Mouse (Mus musculus) layer of hippocampus, adult 2 months (tissue): ENCODE results near the gene Kras. TPM values are rescaled to one million over a fixed set of nuclear protein-coding genes. Genes with fewer than 3 reads are reported as not detected.

ENCODE experiments used
- DNase-seq, 2 experiments: peaks; one replicate each; pipeline ENCODE4 v3.0.0; 2022; ENCODE audit warnings: low spot score in 2 of 2
- H3K27ac ChIP-seq: fragments of 200-600 bp; 2 replicates; pipeline ENCODE4 v1.8.1; 2022
- H3K4me3 ChIP-seq: fragments of 200-600 bp; 2 replicates; pipeline ENCODE4 v1.8.1; 2022; ENCODE audit warnings: mild to moderate bottlenecking
- CTCF ChIP-seq: fragments of 200-600 bp; conservative IDR thresholded peaks from 2 replicates; pipeline ENCODE4 v1.8.1; 2022; ENCODE audit warnings: antibody characterized with exemption, mild to moderate bottlenecking, moderate library complexity
- long read RNA-seq, 2 experiments: library from polyadenylated mRNA; stranded (forward); transcript quantifications; one replicate each; pipeline ENCODE4 v2.0.0; 2021; ENCODE audit warnings: borderline mapping rate in 2 of 2
- total RNA-seq, 2 experiments: library from RNA; stranded (reverse); gene quantifications; 2 replicates each; pipeline ENCODE4 v1.2.3; 2021

Kras gene
- total RNA-seq: 10 to 100 TPM; 69.7 to 73.6 TPM
- long read RNA-seq, experiment 1, full-length matches to known transcripts: 84 of 92 reads
- long read RNA-seq, experiment 1, partial matches to known transcripts: 0 of 92 reads
- long read RNA-seq, experiment 1, other reads (novel, unspliced or antisense): 8 of 92 reads
- long read RNA-seq, experiment 2, full-length matches to known transcripts: 95 of 104 reads
- long read RNA-seq, experiment 2, partial matches to known transcripts: 1 of 104 reads
- long read RNA-seq, experiment 2, other reads (novel, unspliced or antisense): 8 of 104 reads

DNA sequence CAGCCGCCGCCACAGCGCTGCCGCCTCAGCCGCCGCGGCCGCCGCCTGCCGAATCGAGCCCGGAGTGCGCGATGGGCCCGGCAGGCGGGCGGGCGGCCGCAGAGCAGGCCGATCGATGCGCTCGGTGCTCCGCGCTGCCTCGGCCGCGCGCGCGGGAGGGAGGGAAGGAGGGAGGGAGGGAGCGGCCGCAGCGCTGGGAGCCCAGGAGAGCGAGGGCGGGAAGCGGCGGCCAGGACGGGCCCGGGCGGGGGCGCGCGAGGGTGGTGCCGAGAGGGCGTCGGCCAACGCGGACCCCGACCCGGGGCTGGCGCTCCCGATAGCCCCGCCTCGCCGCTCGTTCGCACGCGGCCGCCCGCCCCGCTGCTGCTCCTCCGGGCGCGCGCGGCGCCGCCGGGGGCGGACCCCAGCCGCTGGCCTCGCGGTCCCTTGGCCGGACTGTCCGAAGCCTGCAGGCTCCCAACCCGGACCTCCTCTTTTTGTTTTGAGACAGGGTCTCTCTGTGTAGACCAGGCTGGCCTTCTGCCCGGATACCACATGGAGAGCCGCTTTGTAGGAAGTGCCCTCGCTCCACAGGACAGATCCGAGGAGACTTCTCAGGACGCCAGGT is at the start of gene Kras:
Gene Kras (minus strand): TSS at position 55 of the 607 bp plus-strand sequence.
- peak; percentile 82 to 91 for DNase-seq
- no peak for TF ChIP-seq CTCF
- Histone ChIP-seq H3K27ac (peak within 1 kb of the TSS; percentile 86), H3K4me3 (peak within 1 kb of the TSS; percentile 87)

DNA sequence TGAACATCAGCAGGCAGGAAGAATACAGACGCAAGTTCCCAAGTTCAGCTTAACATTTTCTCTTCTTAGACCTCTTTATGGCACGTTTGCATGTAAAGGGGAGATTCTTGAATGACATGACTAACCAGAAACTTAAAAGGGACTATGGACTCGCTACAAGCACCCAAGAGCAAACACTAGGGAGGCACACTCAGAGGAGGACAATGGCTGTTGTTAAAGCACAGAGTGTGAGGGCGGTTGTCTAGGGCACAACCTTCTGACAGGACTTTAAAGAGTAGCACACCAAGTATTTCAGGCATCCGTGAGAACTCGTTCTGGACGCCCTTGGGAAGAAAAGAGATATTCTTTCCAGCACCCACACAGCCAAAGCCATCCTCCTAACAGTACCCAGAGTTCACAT is 47.6 kb upstream of the Kras start:
- Histone ChIP-seq H3K4me3 (no peak overlapping the region), H3K27ac (no peak overlapping the region)
- no peak for TF ChIP-seq CTCF
- no peak for DNase-seq

DNA sequence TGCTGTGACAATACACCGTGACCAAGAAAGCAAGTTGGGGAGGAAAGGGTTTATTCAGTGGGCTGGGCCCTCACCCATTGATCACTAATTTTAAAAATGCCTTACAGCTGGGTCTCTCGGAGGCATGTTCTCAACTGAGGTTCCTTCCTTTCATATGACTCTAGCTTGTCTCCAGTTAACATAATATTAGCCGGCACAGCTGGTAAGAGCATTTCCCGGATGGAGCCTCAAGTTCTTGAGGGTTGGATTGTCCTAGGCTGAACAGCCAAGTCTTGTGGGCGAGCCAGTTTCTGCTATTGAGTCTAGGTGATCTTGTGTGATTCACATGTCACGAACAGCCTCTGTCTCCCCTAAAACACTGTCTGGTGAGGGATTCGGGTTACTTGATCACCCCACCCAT is 46.9 kb upstream of the Kras start:
- Histone ChIP-seq H3K27ac (no peak overlapping the region), H3K4me3 (no peak overlapping the region)
- no peak for TF ChIP-seq CTCF
- no peak for DNase-seq

DNA sequence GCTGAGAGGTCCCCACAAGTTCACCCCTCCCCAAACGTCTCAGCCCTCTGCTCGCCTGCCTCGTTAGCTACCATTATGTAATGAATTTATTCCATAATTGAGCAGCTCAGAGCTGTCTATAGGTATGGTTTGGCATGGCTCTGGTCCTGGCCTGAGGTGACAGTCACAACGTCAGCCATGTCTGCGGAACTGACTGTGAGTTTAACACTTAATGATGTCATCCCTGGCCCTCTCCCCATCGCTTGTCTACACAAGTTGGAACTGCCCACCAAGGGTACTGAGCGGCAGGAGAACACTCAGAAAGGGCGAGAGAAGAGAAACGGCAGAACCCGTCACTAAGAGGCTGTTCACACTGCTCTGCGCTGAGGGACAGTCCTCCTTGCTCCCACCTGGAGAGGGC is 45.1 kb upstream of the Kras start:
- no peak for TF ChIP-seq CTCF
- Histone ChIP-seq H3K4me3 (no peak overlapping the region), H3K27ac (no peak overlapping the region)
- no peak for DNase-seq

DNA sequence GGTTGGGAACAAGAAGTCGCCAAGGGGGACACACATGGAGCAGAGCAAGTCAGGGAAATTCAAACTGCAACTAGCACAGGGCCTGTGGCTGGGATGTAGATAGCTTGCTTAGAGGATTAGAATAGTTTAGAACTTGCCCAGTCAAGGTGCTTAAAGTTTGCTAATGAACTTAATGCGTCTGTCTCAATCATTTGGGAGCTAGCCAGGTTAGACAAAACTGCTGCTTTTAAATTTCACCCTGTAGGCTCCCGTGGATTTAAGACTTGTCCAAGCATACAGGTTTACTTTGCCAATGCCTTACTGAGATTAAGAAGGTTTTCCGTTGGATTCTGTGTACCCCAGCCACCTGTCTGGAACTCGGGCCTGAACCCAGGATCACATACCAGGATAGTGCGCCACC is 43.1 kb upstream of the Kras start:
- TF ChIP-seq CTCF: no peak
- DNase-seq: no peak
- H3K4me3 ChIP-seq: no peak overlapping the region
- H3K27ac ChIP-seq: no peak overlapping the region

DNA sequence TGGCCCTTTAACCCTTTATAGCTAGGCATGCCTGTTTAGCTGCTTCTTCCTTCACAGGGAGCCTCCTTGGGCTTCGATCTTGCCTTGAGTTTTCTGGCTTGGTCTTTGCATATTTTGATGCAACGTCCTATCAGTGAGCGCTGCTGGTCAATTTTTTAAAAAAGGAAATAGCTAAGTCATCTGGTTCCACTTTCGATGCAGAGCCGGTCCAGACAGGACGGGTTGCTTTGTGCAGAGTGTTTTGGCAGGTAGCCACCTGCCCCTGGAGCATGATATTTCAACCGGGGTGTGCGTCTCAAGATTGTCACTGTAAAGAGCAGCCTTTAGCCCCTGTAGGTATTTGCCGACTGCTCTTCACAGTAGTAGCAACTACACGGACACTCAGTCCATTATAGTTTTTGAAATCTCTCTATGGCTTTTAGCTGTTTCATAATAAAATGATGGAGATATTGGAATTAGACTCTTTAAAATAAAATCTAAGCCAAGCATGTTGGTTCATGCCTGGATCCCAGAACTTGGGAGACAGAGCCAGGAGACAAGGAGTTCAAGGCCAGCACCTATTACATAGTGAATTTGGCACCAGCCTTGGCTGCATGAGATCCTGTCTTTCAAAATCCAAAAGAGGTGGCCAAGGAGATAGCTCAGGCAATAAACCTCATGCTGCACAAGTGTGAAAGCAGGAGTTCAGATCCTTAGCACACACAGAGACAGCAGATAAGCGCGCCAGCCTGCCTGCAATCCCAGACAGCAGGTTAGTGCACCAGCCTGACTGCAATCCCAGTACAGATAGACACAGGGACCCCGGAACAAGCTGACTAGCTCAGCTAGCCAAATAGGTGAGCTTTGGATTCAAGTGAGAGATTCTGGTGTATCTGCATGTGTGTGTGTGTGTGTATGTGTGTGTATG is 41.6 kb upstream of the Kras start:
- DNase-seq: no peak
- TF ChIP-seq CTCF: no peak
- Histone ChIP-seq H3K27ac (no peak overlapping the region), H3K4me3 (no peak overlapping the region)

DNA sequence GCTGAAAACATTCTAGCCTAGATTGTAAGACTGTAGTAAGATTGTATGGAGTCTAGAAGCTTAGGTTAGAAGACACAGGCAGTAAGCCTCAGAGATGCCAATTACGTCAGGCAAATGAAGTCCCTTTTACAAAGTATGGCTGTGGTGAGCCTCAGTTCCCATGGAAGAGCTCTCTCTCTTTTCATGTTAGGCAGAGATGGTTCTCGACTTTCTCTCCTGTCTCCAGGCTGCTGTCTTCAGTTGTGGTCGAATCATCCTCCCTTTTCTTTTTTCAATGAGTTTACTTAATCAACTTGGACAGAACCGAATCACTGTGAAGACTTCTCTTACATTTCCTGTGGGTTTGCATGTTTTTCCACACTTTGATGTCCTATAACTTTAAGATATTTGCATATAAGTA is 35.6 kb upstream of the Kras start:
- H3K4me3 ChIP-seq: no peak overlapping the region
- no peak for DNase-seq
- no peak for TF ChIP-seq CTCF
- H3K27ac ChIP-seq: no peak overlapping the region

DNA sequence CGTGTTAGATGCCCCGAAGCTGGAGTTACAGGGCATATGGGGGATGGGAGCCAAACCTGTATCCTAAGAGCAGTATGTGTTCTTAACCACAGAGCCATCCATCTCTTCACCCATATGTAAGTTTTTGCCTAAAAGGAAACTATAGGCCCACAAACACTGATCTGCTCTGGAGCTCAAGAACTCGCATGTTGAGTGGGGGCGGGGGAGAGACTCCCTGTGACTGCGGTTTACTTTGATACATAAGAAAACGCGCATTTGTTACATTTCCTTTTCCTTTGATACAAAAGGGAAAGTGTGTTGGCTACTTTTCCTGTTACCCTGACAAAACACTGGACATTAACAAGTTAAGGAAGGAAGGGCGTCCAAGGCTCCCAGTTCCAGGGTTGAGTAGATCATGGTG is 34.2 kb upstream of the Kras start:
- TF ChIP-seq CTCF: no peak
- no peak for DNase-seq
- H3K27ac ChIP-seq: no peak overlapping the region
- H3K4me3 ChIP-seq: no peak overlapping the region

DNA sequence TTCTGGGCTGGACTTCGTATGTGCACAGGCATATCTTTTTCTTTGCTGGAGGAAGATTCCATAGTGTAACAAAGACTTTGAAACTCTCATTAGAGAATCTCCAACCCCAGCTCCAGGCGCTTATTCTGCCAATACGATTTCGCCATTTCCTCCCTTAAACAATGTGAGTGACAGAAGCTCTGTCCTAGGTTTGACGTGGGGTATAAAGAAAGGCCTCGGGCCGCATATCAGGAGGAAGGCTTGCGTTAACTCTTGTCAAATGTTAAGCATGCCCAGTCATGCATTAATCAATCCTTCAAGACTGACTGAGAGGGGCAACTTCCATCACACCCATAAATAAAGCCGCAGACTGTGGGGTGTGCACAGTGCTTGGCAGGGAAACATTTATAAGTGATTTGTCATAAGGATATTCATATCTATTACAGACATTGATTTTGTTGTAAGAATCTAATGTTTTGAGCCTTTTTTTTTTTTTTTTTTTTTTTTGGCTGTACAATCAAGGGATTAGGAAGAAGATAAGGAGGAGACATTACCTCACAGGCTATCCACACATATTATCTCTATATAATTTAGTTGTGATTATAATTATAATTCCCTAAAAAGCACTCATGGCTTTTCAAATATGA is 27.2 kb upstream of the Kras start:
- no peak for TF ChIP-seq CTCF
- no peak for DNase-seq
- H3K27ac ChIP-seq: no peak overlapping the region
- H3K4me3 ChIP-seq: no peak overlapping the region

DNA sequence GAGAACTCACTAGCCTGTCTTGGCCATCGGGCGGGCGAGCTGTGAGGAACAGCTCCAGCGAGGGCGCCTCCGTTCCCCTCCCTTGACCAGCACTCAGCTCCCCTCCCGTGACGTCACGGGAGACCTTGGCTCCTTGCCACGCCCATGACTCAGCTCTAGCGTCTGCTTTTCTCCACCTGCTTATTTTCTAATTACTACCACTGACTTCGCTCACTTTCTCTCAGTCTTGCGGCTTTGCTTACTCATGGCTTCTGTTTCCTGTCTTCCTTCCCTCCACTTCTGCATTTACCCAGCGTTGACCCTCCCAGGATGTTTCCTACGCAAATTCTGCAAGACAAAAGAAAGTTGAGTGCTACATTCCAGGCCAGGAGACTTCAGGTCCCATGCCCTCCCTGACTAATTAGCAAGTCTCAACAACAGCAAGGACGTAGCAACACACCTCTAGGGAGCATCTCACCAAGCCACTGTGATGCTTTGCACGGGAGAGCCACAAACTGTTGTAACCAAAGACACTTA is 26.3 kb upstream of the Kras start:
- H3K27ac ChIP-seq: no peak overlapping the region
- no peak for TF ChIP-seq CTCF
- no peak overlapping the region for H3K4me3 ChIP-seq
- DNase-seq: peak in 1 of 2 experiments; percentile 21

DNA sequence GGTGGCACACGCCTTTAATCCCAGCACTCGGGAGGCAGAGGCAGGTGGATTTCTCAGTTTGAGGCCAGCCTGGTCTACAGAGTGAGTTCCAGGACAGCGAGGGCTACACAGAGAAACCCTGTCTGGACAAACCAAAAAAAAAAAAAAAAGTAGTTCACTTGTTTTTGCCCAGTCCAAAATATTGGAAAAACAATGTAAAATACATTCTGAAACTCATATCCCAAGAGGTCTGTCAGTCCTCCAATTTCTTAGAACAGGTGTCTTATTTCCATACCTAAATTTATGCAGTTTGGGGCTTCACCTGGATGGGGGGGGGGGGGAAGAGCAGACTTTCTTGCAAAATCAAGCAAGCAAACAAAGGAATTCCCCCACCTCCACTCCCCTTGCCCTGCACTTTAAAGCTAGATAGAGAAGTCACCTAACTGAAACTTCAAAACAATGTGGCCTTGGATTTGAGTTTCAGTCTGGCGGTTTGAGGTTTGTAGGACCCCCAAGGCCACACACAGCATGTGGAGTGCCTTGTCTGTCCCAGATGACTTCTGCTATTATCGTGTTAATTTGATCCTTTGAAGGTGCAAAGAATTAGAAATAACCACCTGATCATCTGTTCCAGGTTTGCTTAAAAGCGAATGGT is 25.7 kb upstream of the Kras start:
- no peak for DNase-seq
- H3K4me3 ChIP-seq: no peak overlapping the region
- TF ChIP-seq CTCF: no peak
- H3K27ac ChIP-seq: no peak overlapping the region

DNA sequence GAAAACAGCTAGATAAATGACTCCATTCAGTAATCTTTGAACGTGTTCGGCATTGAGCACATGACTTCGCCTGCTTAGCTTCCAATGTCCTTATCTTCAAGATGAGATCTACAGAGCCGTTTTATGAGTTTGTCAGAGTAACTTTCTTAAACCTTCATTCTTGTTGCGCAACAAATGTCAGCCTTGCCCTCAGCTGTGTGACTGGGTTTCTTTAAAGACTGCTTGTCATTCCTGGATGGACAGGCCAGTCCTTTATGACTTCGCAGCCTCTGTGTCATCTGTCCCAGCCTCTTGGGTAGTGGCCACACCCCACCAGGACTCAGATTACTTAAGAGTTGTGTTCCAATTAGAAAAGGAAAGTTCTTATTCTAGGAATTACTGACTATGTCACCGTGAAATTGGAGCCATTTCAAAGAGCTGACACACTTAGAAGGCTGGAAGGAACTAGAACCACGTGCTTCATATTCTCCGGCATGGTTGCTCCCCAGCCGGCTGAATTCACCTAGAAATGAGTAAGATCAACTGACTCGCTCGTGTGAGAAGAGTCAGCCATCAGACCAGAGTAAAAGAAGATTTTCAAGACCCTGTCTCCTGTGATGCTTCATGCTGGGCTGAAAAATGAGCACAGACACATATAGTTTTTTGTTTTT is 24.1 kb upstream of the Kras start:
- DNase-seq: no peak
- no peak overlapping the region for H3K27ac ChIP-seq
- no peak for TF ChIP-seq CTCF
- H3K4me3 ChIP-seq: no peak overlapping the region
